Mouse (Mus musculus) E14TG2a.4 (cell line): ENCODE results near the gene Slc10a7.

Experiments
- H3K27me3 ChIP-seq: 2 replicates; pipeline ENCODE4 v1.6.1; 2014; ENCODE audit warnings: low read length, control low read depth; ENCODE audit not compliant: insufficient read depth
- H3K36me3 ChIP-seq: 2 replicates; pipeline ENCODE4 v1.6.1; 2014; ENCODE audit warnings: low read length, control low read depth; ENCODE audit not compliant: insufficient read depth
- H3K4me1 ChIP-seq: replicated peaks from 2 replicates; pipeline ENCODE4 v1.6.1; 2014; ENCODE audit warnings: low read depth, low read length, control low read depth
- H3K4me3 ChIP-seq: replicated peaks from 2 replicates; pipeline ENCODE4 v1.5.1; 2014; ENCODE audit warnings: mild to moderate bottlenecking, low read length
- H3K9me3 ChIP-seq: 2 replicates; pipeline ENCODE4 v1.6.1; 2014; ENCODE audit warnings: low read length, control low read depth
- CTCF ChIP-seq: conservative IDR thresholded peaks from 2 replicates; pipeline ENCODE4 v1.5.1; 2014; ENCODE audit warnings: low read length
- NANOG ChIP-seq: IDR thresholded peaks from 2 replicates; pipeline ENCODE4 v1.6.1; 2014; ENCODE audit warnings: borderline replicate concordance, low read length, mixed read lengths
- POU5F1 ChIP-seq: IDR thresholded peaks from 2 replicates; pipeline ENCODE4 v1.6.1; 2014; ENCODE audit warnings: low read length, borderline replicate concordance

The Slc10a7 gene

DNA sequence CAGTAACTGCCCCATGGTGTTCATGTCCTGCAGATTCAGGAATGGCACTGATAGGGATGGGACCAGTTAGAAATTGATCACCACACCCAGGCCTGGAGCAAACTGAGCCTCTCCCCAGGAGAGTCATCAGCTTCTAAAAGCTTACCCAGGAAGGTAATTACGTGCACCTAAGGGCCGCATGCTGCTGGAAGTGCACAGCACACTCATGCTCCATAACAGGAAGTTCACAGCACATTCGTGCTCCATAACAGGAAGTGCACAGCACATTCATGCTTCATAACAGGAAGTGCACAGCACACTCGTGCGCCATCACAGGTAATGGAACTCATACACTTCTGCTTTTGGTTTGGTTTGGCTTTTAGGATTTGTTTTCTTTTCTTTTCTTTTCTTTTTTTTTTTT lies 114.8 kb downstream of the Slc10a7 start:
- peaks cover 54% of the 10 kb centered on the region for H3K4me1 ChIP-seq
- TF ChIP-seq CTCF (no peak), NANOG (peak; percentile 18; the same call in 1 of the 2 replicates)

DNA sequence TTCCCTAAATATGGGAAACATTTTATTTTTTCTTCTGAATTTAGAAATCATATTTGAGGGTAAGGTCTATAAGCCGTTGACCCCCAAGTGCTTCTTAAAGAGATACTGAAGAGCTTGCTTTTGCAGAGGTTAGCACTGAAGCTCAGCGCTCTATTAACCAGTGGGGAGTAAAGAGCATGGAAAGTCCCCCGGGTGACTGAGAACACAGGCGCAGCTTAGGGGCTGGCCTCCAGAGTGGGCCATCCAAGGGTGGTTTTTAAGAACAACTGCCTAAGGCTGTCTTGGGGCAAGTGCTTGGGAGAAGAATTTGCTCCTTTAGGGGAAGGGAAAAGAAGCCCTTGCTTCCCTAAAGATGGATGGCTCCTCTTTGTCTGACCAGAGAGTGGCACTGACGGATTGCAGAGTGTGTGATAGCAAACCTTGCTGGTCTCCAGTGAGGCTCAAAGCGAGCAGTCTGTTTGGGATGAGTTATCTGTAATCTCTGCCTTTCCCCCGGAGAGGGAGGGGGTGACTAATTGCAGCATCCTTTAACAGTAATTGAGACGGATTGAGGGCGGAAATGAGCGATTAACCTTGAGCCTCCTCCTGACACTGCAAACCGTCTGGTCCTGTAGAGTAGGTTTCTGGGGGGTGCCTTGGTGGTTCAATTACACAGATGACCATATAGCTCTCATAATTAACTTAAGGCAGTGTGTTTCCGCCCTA lies 115.7 kb downstream of the Slc10a7 start:
- H3K36me3 ChIP-seq: peaks cover 28% of the 10 kb centered on the region
- 0 out of 2 replicates have a peak, but pooled peaks cover 6% of the 10 kb centered on the region for H3K27me3 ChIP-seq
- H3K4me1 ChIP-seq: peaks cover 63% of the 10 kb centered on the region
- TF ChIP-seq NANOG (peak; percentile 95), CTCF (no peak)
- H3K9me3 ChIP-seq: no peaks in the 10 kb centered on the region
- H3K4me3 ChIP-seq: peak overlapping the region; percentile 46

More for the DNA sequence above, 114.8 kb downstream of the Slc10a7 start:
- 0 out of 2 replicates have a peak, but pooled peaks cover 6% of the 10 kb centered on the region for H3K27me3 ChIP-seq
- H3K4me3 ChIP-seq: no peak overlapping the region
- H3K36me3 ChIP-seq: peaks cover 35% of the 10 kb centered on the region
- no peaks in the 10 kb centered on the region for H3K9me3 ChIP-seq

DNA sequence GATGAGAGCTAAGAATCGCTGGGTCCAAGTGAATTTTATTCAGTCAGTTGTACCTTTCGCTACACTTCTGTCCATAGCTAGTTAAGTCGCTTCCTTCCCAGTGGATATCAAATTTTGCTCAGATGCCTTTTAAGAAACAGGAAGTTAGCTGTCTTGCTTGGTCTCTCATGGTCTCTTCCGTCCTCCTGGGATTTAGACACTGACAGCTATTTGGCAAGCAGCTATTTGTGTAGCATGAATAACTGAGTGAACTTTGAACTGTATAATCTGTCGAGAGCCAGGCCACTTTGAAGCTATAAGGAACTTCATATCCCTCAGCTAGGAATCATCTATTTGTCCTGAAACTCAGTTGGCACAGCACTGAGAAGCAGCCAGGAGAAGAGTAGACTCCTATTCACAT lies 117.5 kb downstream of the Slc10a7 start:
- 0 out of 2 replicates have a peak, but pooled peaks cover 6% of the 10 kb centered on the region for H3K27me3 ChIP-seq
- TF ChIP-seq NANOG (no peak), CTCF (no peak), POU5F1 (no peak)
- no peak overlapping the region for H3K4me3 ChIP-seq
- peaks cover 6% of the 10 kb centered on the region for H3K9me3 ChIP-seq
- peaks cover 72% of the 10 kb centered on the region for H3K4me1 ChIP-seq
- peaks cover 31% of the 10 kb centered on the region for H3K36me3 ChIP-seq

DNA sequence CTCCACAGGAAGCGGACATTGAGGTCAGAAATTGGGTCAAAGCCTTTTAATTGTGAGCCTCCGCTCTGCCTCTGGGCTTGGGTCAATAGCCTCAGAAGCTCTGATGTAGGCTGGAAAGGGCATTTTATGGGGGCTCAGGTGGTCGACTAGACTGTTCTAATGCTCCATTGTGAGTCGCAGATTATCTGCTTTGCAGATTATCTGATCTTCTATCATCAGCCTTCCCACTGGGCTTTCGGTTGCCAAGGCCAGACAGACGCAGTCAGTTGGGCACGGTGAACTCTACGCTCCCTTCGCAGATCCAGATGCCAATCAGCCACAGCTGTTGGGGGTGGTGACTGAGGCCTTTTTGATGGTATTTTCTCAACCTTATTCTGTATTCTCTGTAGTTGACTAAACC lies 118.6 kb downstream of the Slc10a7 start:
- H3K9me3 ChIP-seq: peaks cover 8% of the 10 kb centered on the region
- H3K4me1 ChIP-seq: peaks cover 67% of the 10 kb centered on the region
- H3K4me3 ChIP-seq: no peak overlapping the region
- H3K36me3 ChIP-seq: peaks cover 34% of the 10 kb centered on the region
- 0 out of 2 replicates have a peak, but pooled peaks cover 6% of the 10 kb centered on the region for H3K27me3 ChIP-seq
- TF ChIP-seq NANOG (no peak), POU5F1 (no peak), CTCF (no peak)

DNA sequence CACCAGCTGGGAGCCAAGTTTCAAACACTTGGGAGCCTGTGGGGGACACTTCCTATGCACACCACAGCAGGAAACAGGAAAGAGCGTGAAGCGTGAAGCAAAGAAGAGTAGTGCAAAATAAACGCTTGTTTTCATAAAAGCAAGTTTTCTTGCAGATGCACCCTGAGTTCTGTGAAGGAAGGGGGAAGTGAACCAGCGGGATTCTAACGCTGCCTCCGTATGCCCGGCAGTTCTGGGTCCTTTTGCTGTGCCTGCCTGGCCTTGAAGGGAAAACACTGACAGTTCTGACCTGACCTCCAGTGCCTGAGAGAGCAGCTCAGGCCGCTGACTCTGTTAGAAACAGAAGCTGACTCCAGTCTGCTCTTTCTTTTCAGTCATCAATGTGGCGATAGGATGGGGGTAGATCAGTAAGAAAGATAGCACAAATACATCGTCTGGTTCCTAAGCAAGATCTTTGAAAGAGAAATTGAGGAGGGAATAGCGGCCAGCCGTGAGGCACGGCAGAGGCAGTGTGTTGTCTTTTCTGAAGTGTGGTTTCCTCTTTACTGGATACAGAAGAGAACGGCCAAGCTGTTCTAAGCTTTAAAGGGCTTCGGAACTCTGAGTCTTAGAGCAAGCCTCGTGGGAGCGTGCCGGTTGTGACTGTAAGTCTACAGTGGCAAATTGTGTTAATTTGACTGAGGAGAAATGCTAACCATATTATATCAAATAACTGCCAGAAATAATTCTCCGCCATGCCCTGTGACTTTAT lies 121.4 kb downstream of the Slc10a7 start:
- peaks cover 54% of the 10 kb centered on the region for H3K4me1 ChIP-seq
- H3K4me3 ChIP-seq: no peak overlapping the region
- H3K36me3 ChIP-seq: peaks cover 37% of the 10 kb centered on the region
- TF ChIP-seq POU5F1 (no peak), CTCF (no peak), NANOG (no peak)
- H3K9me3 ChIP-seq: peaks cover 8% of the 10 kb centered on the region
- H3K27me3 ChIP-seq: 0 out of 2 replicates have a peak, but pooled peaks cover 6% of the 10 kb centered on the region

DNA sequence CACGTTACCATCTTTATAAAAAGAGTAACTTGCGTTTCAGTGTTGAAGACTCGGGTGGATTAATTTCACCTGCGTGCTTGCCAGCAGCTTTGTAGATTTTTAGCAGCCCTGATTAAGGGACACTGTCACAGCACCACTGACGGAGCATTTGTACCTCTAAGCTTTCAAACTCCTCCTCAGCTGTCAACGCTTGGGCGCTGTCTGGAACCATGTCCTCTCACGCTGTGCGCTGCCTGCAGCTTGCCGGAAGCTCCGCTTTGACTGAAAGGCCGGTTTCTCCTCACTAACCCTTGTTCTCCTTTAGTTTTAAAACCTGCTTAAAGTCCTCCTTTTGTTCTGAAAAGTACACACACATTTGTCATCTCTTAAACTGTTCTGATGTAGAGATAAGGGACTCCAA lies 123.9 kb downstream of the Slc10a7 start:
- TF ChIP-seq CTCF (no peak), POU5F1 (no peak), NANOG (no peak)
- peaks cover 41% of the 10 kb centered on the region for H3K4me1 ChIP-seq

DNA sequence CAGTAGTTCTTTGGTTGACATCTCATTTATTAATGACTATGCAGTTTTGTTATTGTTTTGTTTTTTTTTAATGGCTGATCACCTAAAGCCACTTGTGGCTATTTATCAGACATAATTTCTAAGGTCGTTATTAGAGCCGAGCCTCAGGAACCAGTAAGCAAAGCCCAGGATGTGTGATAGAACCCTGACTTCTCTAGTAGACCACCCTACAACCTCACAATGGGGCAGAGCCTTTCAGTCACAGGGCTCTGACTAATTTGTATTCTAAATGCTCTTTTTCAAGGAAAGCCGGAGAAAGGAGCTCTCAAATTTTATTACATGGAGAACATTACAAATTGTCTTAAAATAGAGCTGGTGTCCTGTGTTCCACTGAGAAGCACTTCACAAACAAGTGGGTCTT lies 124.9 kb downstream of the Slc10a7 start:
- peaks cover 39% of the 10 kb centered on the region for H3K4me1 ChIP-seq
- no peak overlapping the region for H3K4me3 ChIP-seq
- TF ChIP-seq NANOG (no peak), POU5F1 (no peak), CTCF (no peak)
- H3K36me3 ChIP-seq: peaks cover 28% of the 10 kb centered on the region
- H3K9me3 ChIP-seq: peaks cover 11% of the 10 kb centered on the region
- no peaks in the 10 kb centered on the region for H3K27me3 ChIP-seq

More for the DNA sequence above, 123.9 kb downstream of the Slc10a7 start:
- H3K27me3 ChIP-seq: no peaks in the 10 kb centered on the region
- H3K4me3 ChIP-seq: no peak overlapping the region
- peaks cover 33% of the 10 kb centered on the region for H3K36me3 ChIP-seq
- H3K9me3 ChIP-seq: peaks cover 8% of the 10 kb centered on the region

DNA sequence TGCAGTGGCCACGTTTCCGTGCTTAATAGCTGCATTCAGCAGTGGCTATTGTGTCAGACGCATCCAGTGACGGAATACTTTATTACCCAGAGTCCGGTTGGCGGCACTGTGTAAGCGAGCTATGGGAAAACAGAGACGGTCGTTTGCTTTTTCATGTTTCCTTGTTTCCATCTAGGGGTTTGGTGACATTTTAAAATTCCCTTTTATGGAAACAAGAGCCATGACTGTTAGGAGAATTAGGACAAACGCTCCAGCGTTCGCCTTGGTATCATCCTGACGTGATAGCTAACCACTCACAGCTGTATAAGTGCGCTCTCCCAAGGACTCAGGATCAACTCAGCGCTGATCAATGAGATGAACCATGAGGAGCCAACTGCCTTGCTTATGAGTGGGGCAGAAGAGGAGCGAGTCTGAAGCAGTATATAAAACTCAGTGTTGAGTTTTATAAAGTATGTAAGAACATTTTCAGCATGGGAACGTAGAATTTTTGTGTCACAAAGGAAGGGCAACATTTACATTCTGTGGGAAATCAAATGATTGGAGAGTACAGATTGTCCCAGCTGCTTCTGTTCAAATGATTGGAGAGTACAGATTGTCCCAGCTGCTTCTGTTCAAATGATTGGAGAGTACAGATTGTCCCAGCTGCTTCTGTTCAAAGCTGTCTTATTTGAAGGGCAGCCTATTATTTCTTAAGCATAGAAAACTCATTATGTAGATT lies 125.5 kb downstream of the Slc10a7 start:
- Histone ChIP-seq H3K27me3 (no peaks in the 10 kb centered on the region), H3K9me3 (peaks cover 11% of the 10 kb centered on the region), H3K4me3 (no peak overlapping the region), H3K36me3 (peaks cover 28% of the 10 kb centered on the region), H3K4me1 (peaks cover 32% of the 10 kb centered on the region)
- TF ChIP-seq POU5F1 (no peak), NANOG (no peak), CTCF (no peak)
